Mouse (Mus musculus): ENCODE measurements at regions not wholly inside any gene's neighbourhood (a gene's known extent, or its start where the extent isn't known, plus 50 kb on each side); places are given as distances from the start of the nearest gene placed in this dataset.
"Not testable (repeated sequence)": the region's sequence is repeated elsewhere in the genome, so short reads cannot be mapped to it uniquely, and the experiment has no call there.

DNA sequence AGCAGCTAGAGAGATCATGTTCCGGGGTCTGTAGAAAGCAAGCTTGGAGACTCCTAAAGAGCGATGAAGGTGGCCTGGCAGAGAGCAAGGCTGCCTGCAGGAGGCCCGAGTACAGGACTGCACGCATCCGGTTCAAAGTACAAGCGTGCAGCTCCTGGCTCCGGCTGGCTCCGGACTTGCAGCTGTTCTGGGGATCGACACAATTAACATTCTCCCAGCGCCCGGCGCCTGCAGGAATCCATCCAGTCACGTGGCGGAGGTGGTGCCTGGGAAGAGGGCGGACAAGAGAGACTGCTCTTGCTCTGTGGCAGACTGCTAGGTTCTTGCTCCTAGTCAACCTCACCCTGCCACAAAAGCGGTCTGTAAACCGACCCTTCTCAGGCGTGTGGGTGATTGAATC lies 86.9 kb downstream of the Bdh1 start:
- peak; percentile 86 to 87 for DNase-seq (ENCODE audit: low spot score in 2 of 2)

DNA sequence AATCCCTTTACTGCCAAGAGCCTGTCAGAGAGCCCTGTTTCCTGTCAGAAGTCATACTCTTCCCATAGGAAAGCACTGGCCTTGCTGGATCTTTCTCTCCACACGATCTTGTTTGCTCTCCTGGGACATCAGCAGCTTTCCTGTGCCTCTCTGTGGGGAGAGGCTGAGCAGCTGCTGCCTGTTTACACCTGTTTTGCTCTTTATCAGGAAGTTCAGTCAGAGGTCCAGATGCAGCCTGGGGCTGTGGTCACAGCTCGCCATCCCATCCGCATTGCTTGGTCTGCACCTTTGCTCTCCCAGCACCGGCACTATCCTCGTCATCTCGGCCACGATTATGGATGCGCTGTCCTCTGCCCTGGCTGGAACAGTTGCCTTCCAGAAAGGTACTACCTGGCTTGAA lies 88.0 kb downstream of the Bdh1 start:
- no peak for DNase-seq (ENCODE audit: low spot score in 2 of 2)

DNA sequence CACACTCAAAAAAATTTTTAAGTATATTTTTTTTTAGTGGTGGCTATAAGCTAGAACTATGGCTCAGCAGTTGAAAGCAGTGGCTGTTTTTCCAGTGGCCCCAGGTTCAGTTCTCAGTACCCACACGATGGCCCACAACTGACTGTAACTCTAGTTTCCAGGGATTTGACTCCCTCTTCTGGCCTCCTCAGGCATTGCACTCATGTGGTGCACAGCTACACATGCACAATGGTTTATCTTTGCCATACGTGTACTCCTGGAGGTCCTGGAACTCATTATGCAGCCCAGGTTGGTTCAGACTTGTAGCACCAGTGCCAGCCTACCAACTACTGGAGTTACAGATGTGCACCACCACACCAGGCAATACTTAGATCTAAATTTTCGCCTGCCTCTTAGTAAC lies 96.7 kb downstream of the Bdh1 start:
- no peak for DNase-seq (ENCODE audit: low spot score in 2 of 2)

DNA sequence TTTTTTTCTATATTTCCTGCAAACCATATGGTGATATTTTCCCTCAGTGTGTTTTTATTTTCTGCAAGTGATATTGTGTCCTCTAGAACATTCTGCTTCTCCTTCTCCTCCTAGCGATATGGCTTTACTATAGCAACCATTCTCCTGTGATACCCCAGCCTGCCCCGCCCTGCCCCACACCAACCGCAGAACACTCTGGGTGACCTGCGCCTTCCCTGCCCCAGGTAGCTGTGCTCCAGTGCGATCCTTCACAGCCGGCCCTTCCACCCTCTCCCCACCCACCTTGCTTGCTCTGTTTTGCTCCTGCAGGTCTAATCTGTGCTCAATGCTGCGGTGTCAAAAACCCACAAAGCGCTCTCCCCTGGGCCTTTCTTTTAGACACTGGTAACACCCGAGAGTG lies 98.0 kb downstream of the Bdh1 start:
- no peak for DNase-seq (ENCODE audit: low spot score in 2 of 2)

DNA sequence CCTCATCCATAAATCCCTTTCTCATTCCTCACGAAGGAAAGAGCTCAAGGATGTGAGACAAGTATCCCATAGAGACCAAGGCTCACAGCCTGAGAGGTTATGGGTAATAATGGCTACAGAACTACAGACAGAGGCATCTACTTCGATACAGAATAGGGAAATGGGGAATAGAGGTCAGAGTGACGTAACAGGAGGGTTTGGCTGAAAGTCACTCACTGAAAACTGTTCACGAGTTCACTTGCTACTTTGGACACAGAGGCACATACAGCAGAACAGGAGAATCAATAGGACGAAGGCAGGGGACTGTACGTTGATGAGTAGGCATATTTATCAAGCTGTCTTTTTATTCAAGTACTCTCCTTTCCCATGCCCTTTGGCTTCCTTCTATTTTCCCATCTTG lies 99.7 kb downstream of the Bdh1 start:
- no peak for DNase-seq (ENCODE audit: low spot score in 2 of 2)

DNA sequence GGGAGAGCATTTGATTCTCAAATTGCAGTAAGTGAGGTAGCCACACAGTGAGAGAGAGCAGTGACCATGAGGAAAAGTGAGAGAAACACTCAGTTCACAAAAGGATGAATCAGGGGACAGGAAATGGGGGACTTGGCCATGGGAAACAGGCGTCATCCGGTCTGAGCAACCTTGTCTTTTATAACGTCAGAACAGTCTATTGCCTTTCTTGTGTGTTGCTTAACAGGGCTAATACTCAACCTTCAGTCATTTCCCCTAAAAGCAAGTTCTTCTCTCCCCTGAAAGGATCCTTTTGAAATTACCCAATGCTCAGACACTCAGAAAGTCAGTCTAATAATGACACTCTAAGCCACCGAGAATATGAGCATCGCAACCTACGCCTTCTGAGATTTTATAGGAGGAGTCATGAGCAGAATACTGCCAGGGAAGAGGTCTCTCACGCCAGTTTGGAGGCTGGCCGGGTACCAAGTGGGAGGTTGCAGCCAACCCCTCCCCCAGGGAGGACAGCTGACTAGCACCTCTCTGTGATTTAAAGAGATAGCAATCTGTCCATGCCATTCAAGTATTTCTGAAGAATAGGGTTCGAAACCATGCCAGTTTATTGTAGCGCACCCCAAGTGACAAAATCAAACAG lies 104.7 kb downstream of the Bdh1 start:
- no peak for DNase-seq (ENCODE audit: low spot score in 2 of 2)

- no peak for DNase-seq (ENCODE audit: low spot score in 2 of 2)
Measured at GRCm38 (mm10) chr16:31528596-31529283, 106.7 kb downstream of the Bdh1 start.

- DNase-seq (ENCODE audit: low spot score in 2 of 2): no peak
Measured at GRCm38 (mm10) chr16:31529284-31529958, 107.3 kb downstream of the Bdh1 start.

GRCm38 (mm10) chr16:31530090-31530489 lies 108.0 kb downstream of the Bdh1 start:
- DNase-seq (ENCODE audit: low spot score in 2 of 2): no peak

DNA sequence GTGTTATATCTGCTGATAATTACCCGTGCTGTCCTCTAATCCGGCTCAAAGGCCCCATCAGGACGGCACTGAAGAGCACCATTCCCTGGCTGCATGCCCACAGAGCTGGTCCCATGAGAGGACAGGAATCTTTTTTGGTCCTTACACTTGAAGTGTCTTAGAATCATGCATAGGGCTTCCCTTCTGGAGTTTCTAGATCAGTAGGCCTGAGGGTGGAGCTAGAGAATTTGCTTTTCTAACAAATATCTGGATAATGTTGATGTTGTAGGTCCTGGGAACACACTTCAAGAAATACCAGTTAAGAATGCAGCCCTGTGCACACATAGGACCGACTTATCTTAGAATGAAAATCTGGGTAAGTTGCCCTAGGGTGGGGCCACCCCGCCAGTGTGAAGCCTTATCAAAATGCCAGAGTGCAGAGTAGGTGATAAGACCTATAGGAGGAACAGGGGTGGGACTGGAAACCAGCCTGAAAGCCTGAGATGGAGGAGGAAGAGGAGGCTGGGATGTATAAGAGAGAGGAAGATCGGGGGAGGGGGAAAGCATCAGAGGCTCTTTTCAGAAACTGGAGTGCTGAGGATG lies 111.2 kb downstream of the Bdh1 start:
- DNase-seq (ENCODE audit: low spot score in 2 of 2): no peak

DNA sequence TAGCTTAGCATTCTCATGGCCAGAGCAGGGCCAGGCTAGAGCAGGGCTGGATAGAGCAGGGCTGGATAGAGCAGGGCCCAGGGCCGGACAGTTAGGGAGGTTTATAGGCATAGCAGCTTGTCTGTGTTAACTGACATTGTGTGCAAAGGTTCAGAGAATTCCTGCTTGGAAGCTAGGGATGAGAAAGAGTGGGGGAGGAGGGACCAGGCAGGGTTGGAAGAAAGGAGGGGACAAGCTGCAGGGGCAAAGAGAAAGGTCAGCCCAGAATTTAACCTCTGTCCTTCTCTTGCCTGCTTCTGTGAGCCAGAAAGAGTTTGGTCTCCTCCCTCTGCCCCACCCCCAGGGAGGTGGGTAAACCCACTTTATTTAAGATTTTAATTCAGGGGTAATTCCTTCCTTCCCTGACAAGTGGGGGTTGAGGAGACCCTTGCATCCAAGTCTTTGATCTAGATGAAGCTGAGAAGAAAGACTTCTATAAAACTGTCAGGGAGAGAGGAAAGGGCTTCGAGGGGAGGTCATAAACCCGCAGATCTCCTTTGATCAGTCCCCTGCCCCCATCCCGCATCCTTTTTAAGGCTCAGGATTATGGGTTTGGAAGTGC lies 112.9 kb downstream of the Bdh1 start:
- DNase-seq (ENCODE audit: low spot score in 2 of 2): no peak

DNA sequence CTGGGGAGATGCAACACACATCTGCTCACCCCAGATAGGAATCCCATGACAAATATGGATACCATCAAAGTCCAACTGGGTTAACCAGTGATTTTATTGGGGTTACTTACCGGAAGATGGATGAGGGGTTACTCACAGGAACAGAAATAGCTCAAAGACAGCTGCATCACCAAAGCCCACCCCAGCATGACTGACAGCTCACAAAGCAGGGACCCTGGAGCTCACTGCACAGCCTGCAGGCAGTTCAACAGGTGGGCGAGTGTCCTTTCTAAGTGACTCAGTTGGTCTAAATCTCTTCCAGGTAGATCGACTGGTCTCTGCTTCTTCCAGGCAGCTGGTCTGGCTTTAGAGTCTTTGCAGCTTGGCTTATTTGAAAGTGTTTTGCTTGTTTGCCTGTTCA lies 114.2 kb downstream of the Bdh1 start:
- DNase-seq (ENCODE audit: low spot score in 2 of 2): no peak

GRCm38 (mm10) chr16:31538606-31539005 lies 116.5 kb downstream of the Bdh1 start:
- DNase-seq (ENCODE audit: low spot score in 2 of 2): no peak

DNA sequence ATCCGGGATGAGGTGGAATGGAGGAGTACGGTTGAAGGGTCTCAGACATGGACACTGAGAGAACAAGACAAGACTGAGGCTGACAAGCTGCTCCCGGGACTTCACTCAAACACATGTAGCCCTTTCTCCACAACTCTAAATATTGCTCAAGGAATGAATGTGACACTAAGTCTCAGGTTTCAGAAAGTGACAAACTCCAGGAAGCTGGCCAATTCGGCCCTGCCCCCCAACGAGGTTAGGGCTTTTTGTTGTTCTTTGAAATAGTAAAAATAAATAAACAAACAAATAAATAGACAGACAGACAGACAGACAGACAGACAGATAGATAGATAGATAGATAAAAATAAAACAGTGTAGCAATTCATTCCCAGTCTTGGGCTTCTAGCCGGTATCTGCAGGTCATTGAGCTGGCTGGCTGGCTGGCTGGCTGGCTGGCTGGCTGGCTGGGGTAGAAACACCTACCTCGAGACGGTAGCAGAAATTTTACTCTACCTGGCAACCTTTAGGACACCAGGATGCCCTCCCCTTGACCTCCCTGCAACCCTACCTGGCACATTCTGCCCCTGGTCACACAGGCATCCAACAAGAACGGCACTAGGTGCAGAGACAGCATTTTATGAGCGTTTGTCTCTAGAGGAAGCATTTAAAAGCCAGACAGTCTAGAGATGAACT lies 119.6 kb upstream of the Dlg1 start:
- no peak for DNase-seq (ENCODE audit: low spot score in 2 of 2)

DNA sequence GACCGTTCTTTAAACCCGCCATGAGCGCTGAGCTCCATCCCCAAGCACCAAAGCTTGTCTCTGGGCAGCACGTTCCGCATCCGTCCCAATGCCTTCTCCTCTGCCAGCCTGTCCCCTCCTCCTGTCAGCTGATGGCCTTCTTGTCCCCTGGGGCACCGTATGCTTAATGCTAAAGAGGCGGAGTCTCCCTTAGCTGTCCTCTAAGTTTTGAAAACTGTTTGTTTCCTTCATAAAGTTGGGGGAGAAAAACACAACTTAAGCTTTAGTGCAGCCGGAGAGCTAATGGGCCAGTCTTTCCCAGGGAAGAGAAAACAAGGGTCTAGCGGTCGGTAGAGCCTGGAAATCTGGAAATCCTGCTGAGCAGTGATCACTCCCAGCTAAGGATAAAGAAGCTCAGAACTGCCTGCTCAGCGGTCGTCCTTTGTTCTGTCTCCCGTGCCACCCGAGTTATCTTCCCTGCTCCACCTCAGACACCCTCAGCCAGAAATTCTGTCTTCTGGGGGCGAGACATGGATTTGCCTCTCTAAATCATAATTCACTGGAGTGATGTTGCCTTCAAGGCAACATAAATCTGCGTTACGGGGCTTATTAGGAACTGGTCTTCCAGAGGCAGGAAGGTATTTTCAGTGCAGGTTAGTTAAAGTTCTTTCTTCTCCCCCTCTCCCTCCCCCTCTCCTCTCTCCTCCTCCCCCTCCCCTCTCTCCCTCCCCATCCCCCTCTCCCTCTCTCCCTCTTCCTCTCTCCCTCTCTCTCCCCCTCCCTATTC lies 117.0 kb upstream of the Dlg1 start:
- DNase-seq (ENCODE audit: low spot score in 2 of 2): no peak

DNA sequence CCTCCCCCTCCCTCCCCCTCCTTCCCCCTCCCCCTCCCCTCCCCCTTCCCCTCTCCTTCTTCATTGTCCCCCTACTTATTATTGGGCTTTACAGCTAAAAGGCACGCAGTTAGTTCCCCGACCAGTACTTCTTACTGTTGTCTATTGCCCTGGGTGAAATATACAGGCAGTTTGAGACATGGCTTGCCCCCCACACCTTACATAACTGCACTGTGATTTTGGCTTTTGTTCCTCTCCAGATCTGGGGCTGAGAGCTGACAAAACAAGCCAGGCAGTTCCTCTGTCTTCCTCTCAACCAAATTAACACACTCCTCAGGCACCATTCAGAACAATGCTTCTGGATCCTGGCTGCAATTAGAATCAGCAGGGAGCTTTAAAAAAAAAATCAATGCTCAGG lies 116.4 kb upstream of the Dlg1 start:
- DNase-seq (ENCODE audit: low spot score in 2 of 2): peak in 1 of 2 experiments; percentile 29

DNA sequence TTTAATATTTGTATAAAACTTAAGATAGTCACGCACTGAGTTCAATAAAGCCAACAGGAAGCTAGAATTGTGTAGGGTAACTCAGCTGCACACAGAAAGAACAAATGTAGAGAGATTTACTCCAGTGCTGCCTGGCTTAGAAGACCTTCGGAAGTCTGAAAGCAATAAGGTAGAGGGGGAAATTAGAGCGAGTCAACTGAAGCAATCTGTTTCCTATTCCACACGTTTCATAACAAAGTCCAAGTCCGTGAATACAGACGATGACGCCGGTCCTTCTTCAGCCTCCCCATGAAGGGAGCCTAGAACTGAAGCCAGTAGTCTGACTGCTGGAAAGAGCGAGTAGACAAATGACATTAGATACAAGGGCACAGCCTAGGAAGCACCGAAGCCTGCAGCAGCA lies 115.9 kb upstream of the Dlg1 start:
- DNase-seq (ENCODE audit: low spot score in 2 of 2): no peak

- DNase-seq (ENCODE audit: low spot score in 2 of 2): no peak
Measured at GRCm38 (mm10) chr16:31549975-31550374, 113.3 kb upstream of the Dlg1 start.

DNA sequence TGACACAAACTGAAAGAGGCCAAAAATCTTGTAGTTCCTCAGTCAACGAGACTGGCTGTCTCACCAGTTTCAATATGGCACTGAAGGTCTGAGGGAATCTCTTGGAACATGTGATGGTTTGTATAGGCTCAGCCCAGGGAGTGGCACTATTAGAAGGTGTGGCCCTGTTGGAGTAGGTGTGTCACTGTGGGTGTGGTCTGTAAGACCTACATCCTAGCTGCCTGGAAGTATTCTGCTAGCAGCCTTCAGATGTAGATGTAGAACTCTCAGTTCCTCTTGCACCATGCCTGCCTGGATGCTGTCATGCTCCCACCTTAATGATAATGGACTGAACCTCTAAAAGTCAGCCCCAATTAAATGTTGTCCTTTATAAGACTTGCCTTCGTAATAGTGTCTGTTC lies 112.7 kb upstream of the Dlg1 start:
- DNase-seq (ENCODE audit: low spot score in 2 of 2): not testable (repeated sequence)

GRCm38 (mm10) chr16:31551416-31552151 lies 111.7 kb upstream of the Dlg1 start:
- no peak for DNase-seq (ENCODE audit: low spot score in 2 of 2)

All from layer of hippocampus, adult 8-10 months (tissue).